Mouse (Mus musculus): ENCODE measurements around the gene Meis1.

- TF ChIP-seq CTCF (IDR thresholded peaks at IDR 0.05; ENCODE audit: low read depth, low read length): no peak
- TF ChIP-seq GATA1 (IDR thresholded peaks at IDR 0.05; ENCODE audit: borderline replicate concordance, low read length): no peak
- TF ChIP-seq POLR2AphosphoS5 (IDR thresholded peaks at IDR 0.05; ENCODE audit: insufficient replicate concordance, low read depth, low read length): no peak
- TF ChIP-seq GATA2 (IDR thresholded peaks at IDR 0.05; ENCODE audit: borderline replicate concordance, low read depth, low read length): no peak
Observed at GRCm38 (mm10) chr11:19019204-19020171, 703 bp upstream of the Meis1 start.
